Mouse (Mus musculus) cerebellum, postnatal 25 days (tissue): ENCODE measurements around the gene Padi1.

Experiments
- DNase-seq, 2 experiments: peaks; one replicate each; pipeline ENCODE4 v3.0.0; 2021; ENCODE audit warnings: mixed read lengths in 2 of 2

Padi1 gene

GRCm38 (mm10) chr4:140815996-140816917 is 29.3 kb downstream of the Padi1 start:
- DNase-seq = peak in 1 of 2 experiments; percentile 19

- no peak for DNase-seq
Observed at GRCm38 (mm10) chr4:140815496-140815895, 30.1 kb downstream of the Padi1 start.

- no peak for DNase-seq
Observed at GRCm38 (mm10) chr4:140814241-140815225, 31.0 kb downstream of the Padi1 start.

- no peak for DNase-seq
Observed at GRCm38 (mm10) chr4:140813358-140814185, 32.0 kb downstream of the Padi1 start.

GRCm38 (mm10) chr4:140812609-140813008 is 33.0 kb downstream of the Padi1 start:
- peak; percentile 25 to 61 for DNase-seq

- no peak for DNase-seq
Observed at GRCm38 (mm10) chr4:140812191-140812590, 33.4 kb downstream of the Padi1 start.

- no peak for DNase-seq
Observed at GRCm38 (mm10) chr4:140810458-140811260, 34.9 kb downstream of the Padi1 start, which contains the start of gene Padi3. Gene Padi3, minus strand, starts transcription at chr4:140810648.

- peak in 1 of 2 experiments; percentile 19 for DNase-seq
Observed at GRCm38 (mm10) chr4:140809118-140809517, 36.5 kb downstream of the Padi1 start.

GRCm38 (mm10) chr4:140804601-140805000 is 41.0 kb downstream of the Padi1 start:
- no peak for DNase-seq

GRCm38 (mm10) chr4:140801364-140801763 is 44.2 kb downstream of the Padi1 start:
- DNase-seq = no peak

GRCm38 (mm10) chr4:140796786-140797185 is 48.8 kb downstream of the Padi1 start:
- no peak for DNase-seq

- DNase-seq = no peak
Observed at GRCm38 (mm10) chr4:140794678-140795077, 50.9 kb downstream of the Padi1 start.

GRCm38 (mm10) chr4:140793795-140794194 is 51.8 kb downstream of the Padi1 start:
- no peak for DNase-seq

GRCm38 (mm10) chr4:140792584-140792983 is 53.0 kb downstream of the Padi1 start:
- no peak for DNase-seq

- DNase-seq = no peak
Observed at GRCm38 (mm10) chr4:140791071-140791470, 54.5 kb downstream of the Padi1 start.

GRCm38 (mm10) chr4:140789983-140790382 is 55.6 kb downstream of the Padi1 start:
- no peak for DNase-seq

- peak; percentile 70 to 79 for DNase-seq
Observed at GRCm38 (mm10) chr4:140788983-140789382, 56.6 kb downstream of the Padi1 start.

GRCm38 (mm10) chr4:140788264-140788663 is 57.3 kb downstream of the Padi1 start:
- no peak for DNase-seq

- DNase-seq = no peak
Observed at GRCm38 (mm10) chr4:140787414-140787813, 58.2 kb downstream of the Padi1 start.

GRCm38 (mm10) chr4:140785217-140785616 is 60.4 kb downstream of the Padi1 start:
- no peak for DNase-seq

- DNase-seq = no peak
Observed at GRCm38 (mm10) chr4:140784292-140784945, 61.2 kb downstream of the Padi1 start.
